Mouse (Mus musculus): ENCODE measurements around the gene Naa16. TPM values are rescaled to one million over a fixed set of nuclear protein-coding genes. Genes with fewer than 3 reads are reported as not detected.

Gene Naa16
- polyA plus RNA-seq, 1 experiment from 2014 or later, result 45.9 TPM

DNA sequence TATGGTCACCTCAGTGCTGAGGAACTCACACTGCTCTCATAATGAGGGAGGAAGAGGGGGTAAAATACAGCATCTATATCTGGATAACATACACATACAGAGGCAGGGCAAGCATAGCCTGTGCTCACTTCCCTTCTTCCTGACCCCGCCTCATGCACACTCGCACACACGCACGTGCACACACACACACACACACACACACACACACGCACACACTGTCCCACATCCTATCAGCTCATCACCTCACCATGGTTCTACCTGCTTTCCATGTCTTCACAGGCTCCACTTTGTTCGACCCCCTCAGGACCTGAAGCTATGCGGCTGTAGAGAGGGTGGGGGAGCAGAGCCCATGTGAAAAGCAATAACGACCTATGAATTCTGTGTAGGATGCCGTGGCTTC is 95.0 kb downstream of the Naa16 start:
- WGBS, result 74% methylated on average over 9 of the region's 9 CpGs

DNA sequence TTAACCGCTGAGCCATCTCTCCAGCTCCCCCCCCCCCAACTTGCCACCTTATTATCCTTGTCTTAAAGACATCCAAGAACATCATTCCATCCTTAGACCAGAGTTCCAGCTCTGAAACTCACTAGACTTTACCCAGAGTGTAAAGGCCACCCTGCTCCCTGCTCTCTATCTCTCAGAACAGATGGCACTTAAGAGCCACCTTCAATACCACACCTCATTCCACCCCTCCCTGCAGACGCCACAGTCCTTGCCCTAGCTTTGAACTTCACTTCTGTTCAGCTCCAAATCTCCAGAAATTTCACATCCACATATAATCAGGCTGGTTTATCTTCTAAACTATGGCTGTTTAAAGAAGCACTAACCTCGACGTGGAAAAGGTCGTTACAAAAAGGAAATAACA is 95.6 kb downstream of the Naa16 start:
- Histone ChIP-seq H3K4me2 (no peak overlapping the region), H3K27ac (no peak overlapping the region), H3K9me3 (no peaks in the 10 kb centered on the region), H3K4me1 (peaks cover 24% of the 10 kb centered on the region), H3K27me3 (peaks cover 8% of the 10 kb centered on the region; the same call in 1 of the 2 replicates), H3K4me3 (no peak overlapping the region), H3K9ac (no peak overlapping the region), H3K36me3 (no peaks in the 10 kb centered on the region)
- 55% methylated on average over 5 of the region's 5 CpGs for WGBS
- ATAC-seq (ENCODE audit: borderline replicate concordance, extremely low read depth, low FRiP score, low TSS enrichment), result no peak

More for the DNA sequence above, 95.0 kb downstream of the Naa16 start:
- H3K9ac ChIP-seq, result no peak overlapping the region
- ATAC-seq (ENCODE audit: borderline replicate concordance, extremely low read depth, low FRiP score, low TSS enrichment), result no peak
- H3K4me1 ChIP-seq, result peaks cover 25% of the 10 kb centered on the region
- no peak overlapping the region for H3K4me2 ChIP-seq
- no peaks in the 10 kb centered on the region for H3K9me3 ChIP-seq
- no peak overlapping the region for H3K4me3 ChIP-seq
- peaks cover 8% of the 10 kb centered on the region; the same call in 1 of the 2 replicates for H3K27me3 ChIP-seq
- no peak overlapping the region for H3K27ac ChIP-seq
- no peaks in the 10 kb centered on the region for H3K36me3 ChIP-seq

GRCm38 (mm10) chr14:79294051-79294814 is 96.3 kb downstream of the Naa16 start:
- Histone ChIP-seq H3K9me3 (no peaks in the 10 kb centered on the region), H3K27me3 (peaks cover 6% of the 10 kb centered on the region; the same call in 1 of the 2 replicates), H3K4me3 (no peak overlapping the region), H3K9ac (no peak overlapping the region), H3K36me3 (no peaks in the 10 kb centered on the region), H3K4me2 (no peak overlapping the region), H3K27ac (0 out of 2 replicates have a peak overlapping the region, but pooled peaks have one; percentile 1), H3K4me1 (peaks cover 20% of the 10 kb centered on the region)
- WGBS, result 62% methylated on average over 8 of the region's 8 CpGs
- ATAC-seq (ENCODE audit: borderline replicate concordance, extremely low read depth, low FRiP score, low TSS enrichment), result no peak

GRCm38 (mm10) chr14:79293119-79293780 is 97.3 kb downstream of the Naa16 start:
- 53% methylated on average over 9 of the region's 16 CpGs for WGBS
- Histone ChIP-seq H3K4me1 (peaks cover 17% of the 10 kb centered on the region), H3K4me3 (no peak overlapping the region), H3K9ac (no peak overlapping the region), H3K4me2 (peak overlapping the region; percentile 32), H3K27me3 (no peaks in the 10 kb centered on the region), H3K9me3 (no peaks in the 10 kb centered on the region), H3K36me3 (no peaks in the 10 kb centered on the region), H3K27ac (0 out of 2 replicates have a peak overlapping the region, but pooled peaks have one; percentile 1)
- ATAC-seq (ENCODE audit: borderline replicate concordance, extremely low read depth, low FRiP score, low TSS enrichment), result no peak

- H3K9ac ChIP-seq, result no peak overlapping the region
- no peak overlapping the region for H3K4me2 ChIP-seq
- WGBS, result 89% methylated on average over 4 of the region's 4 CpGs
- no peak overlapping the region for H3K4me3 ChIP-seq
- no peaks in the 10 kb centered on the region for H3K36me3 ChIP-seq
- no peak for ATAC-seq (ENCODE audit: borderline replicate concordance, extremely low read depth, low FRiP score, low TSS enrichment)
- no peaks in the 10 kb centered on the region for H3K27me3 ChIP-seq
- no peaks in the 10 kb centered on the region for H3K9me3 ChIP-seq
- peaks cover 11% of the 10 kb centered on the region for H3K4me1 ChIP-seq
- no peak overlapping the region for H3K27ac ChIP-seq
Observed at GRCm38 (mm10) chr14:79291629-79292028, 98.9 kb downstream of the Naa16 start.

DNA sequence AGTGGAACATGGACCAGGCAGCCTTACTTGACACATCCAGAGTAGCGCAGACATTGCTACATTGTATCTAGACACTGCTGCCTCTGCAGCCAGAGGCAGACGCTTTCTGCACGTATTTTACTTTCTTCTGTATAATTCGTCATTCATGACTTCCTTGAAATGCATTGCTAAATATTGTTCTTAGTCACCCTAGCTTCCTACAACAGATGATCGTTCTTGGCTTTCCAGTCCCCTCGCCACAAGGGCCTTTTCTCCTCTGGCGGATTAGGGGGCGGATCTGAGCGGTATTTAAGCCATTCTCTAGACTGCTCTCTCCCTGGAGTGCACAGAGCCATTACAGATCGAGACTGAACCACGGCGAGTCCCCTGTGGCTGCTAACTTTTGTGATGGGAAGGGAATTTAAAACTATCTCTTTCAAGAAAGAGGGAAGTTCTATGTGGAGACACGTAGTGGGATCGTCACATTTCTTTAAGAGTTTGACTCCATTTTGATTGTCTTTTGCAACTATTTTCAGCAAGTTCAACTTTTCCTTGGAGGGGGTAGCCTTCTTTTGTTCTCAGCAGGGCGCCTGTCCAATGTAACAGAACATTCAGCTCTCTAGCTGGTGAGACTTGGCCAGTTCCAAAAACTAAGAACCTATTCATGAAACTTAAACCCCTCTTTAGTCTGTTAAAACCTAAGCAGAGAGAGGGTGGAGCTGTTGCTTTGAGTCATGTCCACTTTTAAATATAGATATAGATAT is 99.7 kb downstream of the Naa16 start:
- 50% methylated on average over 15 of the region's 15 CpGs for WGBS
- H3K4me3 ChIP-seq, result no peak overlapping the region
- H3K9ac ChIP-seq, result no peak overlapping the region
- no peak overlapping the region for H3K4me2 ChIP-seq
- H3K9me3 ChIP-seq, result no peaks in the 10 kb centered on the region
- no peak overlapping the region for H3K27ac ChIP-seq
- H3K36me3 ChIP-seq, result no peaks in the 10 kb centered on the region
- peaks cover 11% of the 10 kb centered on the region for H3K4me1 ChIP-seq
- no peak for ATAC-seq (ENCODE audit: borderline replicate concordance, extremely low read depth, low FRiP score, low TSS enrichment)
- no peaks in the 10 kb centered on the region for H3K27me3 ChIP-seq

- Histone ChIP-seq H3K4me1 (peaks cover 11% of the 10 kb centered on the region), H3K4me3 (no peak overlapping the region), H3K9me3 (no peaks in the 10 kb centered on the region), H3K36me3 (no peaks in the 10 kb centered on the region), H3K9ac (no peak overlapping the region), H3K27me3 (no peaks in the 10 kb centered on the region), H3K4me2 (no peak overlapping the region), H3K27ac (no peak overlapping the region)
- 30% methylated on average over 9 of the region's 9 CpGs for WGBS
- no peak for ATAC-seq (ENCODE audit: borderline replicate concordance, extremely low read depth, low FRiP score, low TSS enrichment)
Observed at GRCm38 (mm10) chr14:79289909-79290308, 100.7 kb downstream of the Naa16 start.

- no peak overlapping the region for H3K27ac ChIP-seq
- ATAC-seq (ENCODE audit: borderline replicate concordance, extremely low read depth, low FRiP score, low TSS enrichment), result no peak
- no peaks in the 10 kb centered on the region for H3K27me3 ChIP-seq
- no peaks in the 10 kb centered on the region for H3K9me3 ChIP-seq
- WGBS, result 73% methylated on average over 3 of the region's 3 CpGs
- H3K4me3 ChIP-seq, result no peak overlapping the region
- H3K4me1 ChIP-seq, result peaks cover 3% of the 10 kb centered on the region
- H3K4me2 ChIP-seq, result no peak overlapping the region
- no peaks in the 10 kb centered on the region for H3K36me3 ChIP-seq
- no peak overlapping the region for H3K9ac ChIP-seq
Observed at GRCm38 (mm10) chr14:79288280-79288679, 102.3 kb downstream of the Naa16 start.

- ATAC-seq (ENCODE audit: borderline replicate concordance, extremely low read depth, low FRiP score, low TSS enrichment), result no peak
- Histone ChIP-seq H3K4me2 (no peak overlapping the region), H3K4me1 (no peaks in the 10 kb centered on the region; the same call in 1 of the 2 replicates), H3K9ac (no peak overlapping the region), H3K4me3 (no peak overlapping the region), H3K27ac (no peak overlapping the region), H3K36me3 (no peaks in the 10 kb centered on the region), H3K27me3 (no peaks in the 10 kb centered on the region), H3K9me3 (no peaks in the 10 kb centered on the region)
- WGBS, result 78% methylated on average over 7 of the region's 7 CpGs
Observed at GRCm38 (mm10) chr14:79287251-79287863, 103.2 kb downstream of the Naa16 start.

DNA sequence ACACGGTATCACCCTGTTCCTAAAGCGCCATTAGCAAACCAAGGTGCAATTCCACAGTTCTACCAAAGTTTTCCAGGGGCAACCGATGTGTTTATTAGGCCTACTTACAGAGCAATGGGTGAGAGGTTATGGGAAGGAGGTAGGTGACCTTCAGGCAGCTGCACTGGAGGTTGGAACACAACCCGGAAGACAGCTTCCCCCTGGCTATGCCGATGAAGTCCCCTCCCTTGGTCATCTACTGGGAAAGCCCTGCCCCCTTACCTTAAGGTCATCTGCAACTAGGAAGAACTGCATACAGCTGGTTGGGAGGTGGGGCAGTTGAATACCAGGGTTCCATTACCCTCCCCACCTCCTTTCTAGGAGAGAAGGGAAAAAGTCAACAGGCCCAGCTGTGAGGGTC is 105.0 kb downstream of the Naa16 start:
- Histone ChIP-seq H3K4me1 (no peaks in the 10 kb centered on the region; the same call in 1 of the 2 replicates), H3K4me3 (no peak overlapping the region), H3K9ac (no peak overlapping the region), H3K27ac (no peak overlapping the region), H3K27me3 (no peaks in the 10 kb centered on the region), H3K4me2 (no peak overlapping the region), H3K9me3 (no peaks in the 10 kb centered on the region), H3K36me3 (no peaks in the 10 kb centered on the region)
- ATAC-seq (ENCODE audit: borderline replicate concordance, extremely low read depth, low FRiP score, low TSS enrichment), result no peak
- WGBS, result 85% methylated on average over 5 of the region's 5 CpGs

DNA sequence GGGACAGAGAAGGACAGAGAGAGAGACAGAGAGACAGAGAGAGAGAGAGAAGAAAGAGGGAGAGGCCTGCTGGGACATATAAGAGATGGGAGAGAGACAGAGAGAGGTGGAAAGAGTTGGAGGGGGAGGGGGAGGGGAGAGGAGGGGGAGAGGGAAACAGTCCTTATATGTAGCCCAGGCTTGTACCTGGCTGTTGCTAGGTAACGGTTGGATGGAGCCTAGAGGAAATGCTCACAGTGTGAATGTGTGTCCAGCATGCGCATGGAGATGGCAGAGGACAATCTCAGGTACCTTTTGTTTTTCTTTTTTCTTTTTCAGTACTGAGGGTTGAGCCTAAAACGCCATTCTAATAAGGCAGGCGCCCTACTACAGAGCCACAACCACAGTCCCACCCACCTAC is 106.0 kb downstream of the Naa16 start:
- Histone ChIP-seq H3K9ac (no peak overlapping the region), H3K9me3 (no peaks in the 10 kb centered on the region), H3K4me3 (no peak overlapping the region), H3K4me2 (no peak overlapping the region), H3K27ac (no peak overlapping the region), H3K4me1 (no peaks in the 10 kb centered on the region), H3K27me3 (no peaks in the 10 kb centered on the region), H3K36me3 (no peaks in the 10 kb centered on the region)
- WGBS, result 75% methylated on average over 4 of the region's 4 CpGs
- no peak for ATAC-seq (ENCODE audit: borderline replicate concordance, extremely low read depth, low FRiP score, low TSS enrichment)

Data from lung, embryonic 15.5 days (tissue).